Mouse (Mus musculus) MEL-GATA-1-ER (cell line): ENCODE measurements around the gene Cmc2.

Experiments
- DNase-seq: peaks from one replicate; pipeline ENCODE4 v3.0.0-alpha.2; 2012; ENCODE audit warnings: low read depth; ENCODE audit errors: extremely low read depth

The Cmc2 gene

GRCm38 (mm10) chr8:116921005-116921336 is 284 bp downstream of the Cmc2 start:
- no peak for DNase-seq

- DNase-seq: no peak
Observed at GRCm38 (mm10) chr8:116905836-116906235, 15.4 kb downstream of the Cmc2 start.

GRCm38 (mm10) chr8:116905252-116905651 is 16.0 kb downstream of the Cmc2 start:
- no peak for DNase-seq

GRCm38 (mm10) chr8:116904736-116905135 is 16.5 kb downstream of the Cmc2 start:
- DNase-seq: no peak

- no peak for DNase-seq
Observed at GRCm38 (mm10) chr8:116895521-116895920, 25.7 kb downstream of the Cmc2 start.

- DNase-seq: no peak
Observed at GRCm38 (mm10) chr8:116893938-116894337, 27.3 kb downstream of the Cmc2 start.

- no peak for DNase-seq
Observed at GRCm38 (mm10) chr8:116892636-116893035, 28.6 kb downstream of the Cmc2 start.

GRCm38 (mm10) chr8:116892130-116892529 is 29.1 kb downstream of the Cmc2 start:
- no peak for DNase-seq

- no peak for DNase-seq
Observed at GRCm38 (mm10) chr8:116891446-116891845, 29.8 kb downstream of the Cmc2 start.

- no peak for DNase-seq
Observed at GRCm38 (mm10) chr8:116887813-116888212, 33.4 kb downstream of the Cmc2 start.

- DNase-seq: no peak
Observed at GRCm38 (mm10) chr8:116881396-116881795, 39.9 kb downstream of the Cmc2 start.

- no peak for DNase-seq
Observed at GRCm38 (mm10) chr8:116875798-116876450, 45.3 kb downstream of the Cmc2 start.

- DNase-seq: no peak
Observed at GRCm38 (mm10) chr8:116873986-116874385, 47.3 kb downstream of the Cmc2 start.

- DNase-seq: no peak
Observed at GRCm38 (mm10) chr8:116873586-116873985, 47.7 kb downstream of the Cmc2 start.

- peak; percentile 52 for DNase-seq
Observed at GRCm38 (mm10) chr8:116872761-116873342, 48.4 kb downstream of the Cmc2 start.

GRCm38 (mm10) chr8:116868699-116869098 is 52.6 kb downstream of the Cmc2 start:
- DNase-seq: no peak

GRCm38 (mm10) chr8:116867321-116867720 is 53.9 kb downstream of the Cmc2 start:
- DNase-seq: no peak

GRCm38 (mm10) chr8:116866118-116866903 is 54.9 kb downstream of the Cmc2 start:
- DNase-seq: peak; percentile 18

GRCm38 (mm10) chr8:116864514-116864913 is 56.7 kb downstream of the Cmc2 start:
- DNase-seq: no peak

- DNase-seq: no peak
Observed at GRCm38 (mm10) chr8:116864022-116864387, 57.2 kb downstream of the Cmc2 start.

- DNase-seq: no peak
Observed at GRCm38 (mm10) chr8:116863357-116864021, 57.8 kb downstream of the Cmc2 start.

- no peak for DNase-seq
Observed at GRCm38 (mm10) chr8:116862191-116862590, 59.1 kb downstream of the Cmc2 start.
